25 mouse cellular contexts compared by ENCODE assay signal in the genomic region with DNA sequence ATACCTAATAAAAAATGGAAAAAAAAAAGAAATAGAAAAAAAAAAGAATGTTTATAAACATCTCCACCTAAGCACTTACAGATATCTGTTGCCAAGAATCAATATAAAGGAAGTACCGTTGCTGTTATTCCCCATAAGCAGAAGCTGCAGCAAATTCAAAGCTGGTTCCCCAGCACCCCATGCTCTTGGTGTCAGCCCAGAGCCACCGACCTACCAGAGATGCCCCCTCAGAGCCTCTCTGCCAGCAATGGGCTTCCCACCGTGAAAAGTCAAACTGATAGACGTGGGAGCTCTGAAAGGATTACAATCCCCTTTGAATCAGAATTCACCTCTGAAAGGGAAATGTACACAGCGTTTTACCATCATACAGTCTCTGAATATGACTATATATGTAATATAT.
DNase-seq lines count a peak whose midpoint lies in the region; ATAC-seq lines count a peak whose summit lies in the region.
"Had no signal": no experiment of that assay in that cellular context is flagged by ENCODE, and none has a peak within 500 bp of the region (broad histone marks: within the 10 kb centered on the region; RNA-seq: fewer than 3 reads in every experiment).

No protein-coding gene starts in this region.

- H3K4me2 ChIP-seq in heart, embryonic 11.5 days, result no peak overlapping the region
- H3K4me2 ChIP-seq in midbrain, embryonic 11.5 days, result no peak overlapping the region
- no peak overlapping the region for H3K4me2 ChIP-seq in midbrain, embryonic 14.5 days (ENCODE audit: low read length)
- H3K4me2 ChIP-seq: embryonic facial prominence, embryonic 12.5 days; forebrain, embryonic 13.5 days; forebrain, embryonic 15.5 days had no signal

- H3K4me3 ChIP-seq in heart, embryonic 11.5 days (ENCODE audit: low read depth, low read length), result no peak overlapping the region
- H3K4me3 ChIP-seq in midbrain, embryonic 11.5 days (ENCODE audit: low read depth, low read length), result no peak overlapping the region
- no peak overlapping the region for H3K4me3 ChIP-seq in midbrain, embryonic 14.5 days (replicated peaks; ENCODE audit: low read depth, low read length)
- H3K4me3 ChIP-seq: embryonic facial prominence, embryonic 10.5 days; embryonic facial prominence, embryonic 12.5 days; forebrain, embryonic 13.5 days; forebrain, embryonic 15.5 days had no signal

- H3K27ac ChIP-seq in heart, embryonic 11.5 days (ENCODE audit: low read depth, low read length), result no peak overlapping the region
- no peak overlapping the region for H3K27ac ChIP-seq in midbrain, embryonic 11.5 days (ENCODE audit: low read depth, low read length)
- no peak overlapping the region for H3K27ac ChIP-seq in midbrain, embryonic 14.5 days (replicated peaks; ENCODE audit: low read depth, low read length)
- H3K27ac ChIP-seq: embryonic facial prominence, embryonic 12.5 days; forebrain, embryonic 13.5 days; forebrain, embryonic 15.5 days had no signal

- DNase-seq in heart, adult 11 months, result peak; percentile 70
- DNase-seq in midbrain, embryonic 11.5 days (ENCODE audit: low spot score, missing footprints), result peak; percentile 67
- no peak for DNase-seq in midbrain, embryonic 14.5 days
- DNase-seq in cerebellum, postnatal 36 days, result no peak
- DNase-seq: adrenal gland, adult 8-10 months; adrenal gland, postnatal 14 days; adrenal gland, postnatal 36 days; B cell, adult 2 months; cerebellum, adult 11-12 months; cerebellum, adult 2 months; cerebellum, adult 9-10 months; cerebellum, postnatal 10 days; cerebellum, postnatal 25 days; embryo, embryonic 11 days; forebrain, postnatal 0 days had no signal

- H3K27me3 ChIP-seq in heart, embryonic 11.5 days (ENCODE audit: control insufficient read depth, insufficient read depth, low read length), result no peaks in the 10 kb centered on the region
- no peaks in the 10 kb centered on the region for H3K27me3 ChIP-seq in midbrain, embryonic 11.5 days (ENCODE audit: control insufficient read depth, insufficient read depth, low read length)
- no peaks in the 10 kb centered on the region for H3K27me3 ChIP-seq in midbrain, embryonic 14.5 days (ENCODE audit: control insufficient read depth, insufficient read depth, low read length)
- H3K27me3 ChIP-seq: CH12.LX; embryonic facial prominence, embryonic 12.5 days; forebrain, embryonic 13.5 days; forebrain, embryonic 15.5 days; Patski had no signal

- H3K9me3 ChIP-seq in heart, embryonic 11.5 days (replicated peaks; ENCODE audit: control insufficient read depth, low read length), result no peaks in the 10 kb centered on the region
- no peaks in the 10 kb centered on the region for H3K9me3 ChIP-seq in midbrain, embryonic 11.5 days (ENCODE audit: control insufficient read depth, low read length)
- H3K9me3 ChIP-seq in midbrain, embryonic 14.5 days (ENCODE audit: control insufficient read depth, low read length), result no peaks in the 10 kb centered on the region
- H3K9me3 ChIP-seq: embryonic facial prominence, embryonic 10.5 days; embryonic facial prominence, embryonic 12.5 days; forebrain, embryonic 13.5 days; forebrain, embryonic 15.5 days; G1E had no signal

- 56% methylated on average over 5 of the region's 5 CpGs for WGBS in heart, embryonic 11.5 days (ENCODE audit: insufficient replicate concordance)
- WGBS in midbrain, embryonic 11.5 days, result 33% methylated on average over 5 of the region's 5 CpGs
- 33% methylated on average over 5 of the region's 5 CpGs for whole genome bisulfite sequencing in midbrain, embryonic 14.5 days

- no peaks in the 10 kb centered on the region for H3K36me3 ChIP-seq in heart, embryonic 11.5 days (ENCODE audit: control insufficient read depth, insufficient read depth, low read length)
- H3K36me3 ChIP-seq in midbrain, embryonic 11.5 days (ENCODE audit: control insufficient read depth, insufficient read depth, low read length), result no peaks in the 10 kb centered on the region
- no peaks in the 10 kb centered on the region for H3K36me3 ChIP-seq in midbrain, embryonic 14.5 days (ENCODE audit: control insufficient read depth, insufficient read depth, low read length)
- H3K36me3 ChIP-seq: embryonic facial prominence, embryonic 10.5 days; embryonic facial prominence, embryonic 12.5 days; forebrain, embryonic 15.5 days had no signal

- ATAC-seq in heart, embryonic 11.5 days (replicated peaks; ENCODE audit: insufficient number of reproducible peaks, low FRiP score, low TSS enrichment), result no peak
- ATAC-seq in midbrain, embryonic 11.5 days (ENCODE audit: low FRiP score), result no peak
- ATAC-seq in midbrain, embryonic 14.5 days (ENCODE audit: low FRiP score, low TSS enrichment), result no peak
- ATAC-seq: activated CD4-positive, CD25-positive, alpha-beta regulatory T cell, adult 4 months; CD4-positive, CD25-positive, alpha-beta regulatory T cell, adult 4 months; forebrain, embryonic 13.5 days; forebrain, embryonic 15.5 days; forebrain, postnatal 0 days; Patski had no signal

- no peak overlapping the region for H3K9ac ChIP-seq in heart, embryonic 11.5 days (ENCODE audit: low read depth, low read length)
- no peak overlapping the region for H3K9ac ChIP-seq in midbrain, embryonic 11.5 days (ENCODE audit: low read length)
- no peak overlapping the region for H3K9ac ChIP-seq in midbrain, embryonic 14.5 days (replicated peaks; ENCODE audit: low read length)
- H3K9ac ChIP-seq: embryonic facial prominence, embryonic 12.5 days; forebrain, embryonic 13.5 days; forebrain, embryonic 15.5 days; forebrain, postnatal 0 days had no signal

- peaks cover 42% of the 10 kb centered on the region for H3K4me1 ChIP-seq in heart, embryonic 11.5 days (ENCODE audit: control insufficient read depth, insufficient read depth, low read length)
- peaks cover 37% of the 10 kb centered on the region for H3K4me1 ChIP-seq in midbrain, embryonic 11.5 days (ENCODE audit: control insufficient read depth, insufficient read depth, low read length)
- H3K4me1 ChIP-seq in midbrain, embryonic 14.5 days (ENCODE audit: control insufficient read depth, insufficient read depth, low read length), result peaks cover 25% of the 10 kb centered on the region

Comparison
In these comparisons a context has a peak if more than half of its experiments do, and no peak if none do; other contexts are left out.
1. DNase-seq: peak in heart, adult 11 months (single experiment) and midbrain, embryonic 11.5 days (single experiment); none in midbrain, embryonic 14.5 days (single experiment) and cerebellum, postnatal 36 days (0 of 2).